Mouse (Mus musculus) lung, adult 2 months (tissue): ENCODE measurements around the gene Cfdp1. TPM values are rescaled to one million over a fixed set of nuclear protein-coding genes. Genes with fewer than 3 reads are reported as not detected.
A peak's percentile ranks its signal among the peaks of the same experiment; 100 is the strongest.

Source experiments
- DNase-seq: peaks from one replicate; pipeline ENCODE4 v3.0.0; 2022
- H3K4me1 ChIP-seq: fragments of 200-500 bp; 2 replicates; pipeline ENCODE4 v1.6.1; 2011; ENCODE audit warnings: low read length; ENCODE audit not compliant: control insufficient read depth, insufficient read depth
- H3K4me3 ChIP-seq: fragments of 200-500 bp; replicated peaks from 2 replicates; pipeline ENCODE3; 2011; ENCODE audit warnings: low read depth, mild to moderate bottlenecking, control low read depth, low read length; ENCODE audit errors: extremely low read depth
- CTCF ChIP-seq: fragments of 200-500 bp; IDR thresholded peaks from 2 replicates; pipeline ENCODE4 v1.5.1; 2011; ENCODE audit warnings: mild to moderate bottlenecking, low read length, control low read depth; ENCODE audit not compliant: insufficient read depth
- POLR2A ChIP-seq: fragments of 200-500 bp; IDR thresholded peaks from 2 replicates; pipeline ENCODE4 v1.6.1; 2011; ENCODE audit warnings: low read depth, mild to moderate bottlenecking, control low read depth, low read length, borderline replicate concordance; ENCODE audit errors: extremely low read depth
- WGBS: fragments of 180-500 bp; shearing (Covaris S2); methylation state at CpG from one replicate; pipeline ENCODE4 v1.1.7; 2018; 5-methylcytosine and 5-hydroxymethylcytosine counted together
- polyA plus RNA-seq: library from polyadenylated mRNA; depleted of rRNA; stranded (reverse); fragments of >200 nt; gene quantifications from 2 replicates; pipeline ENCODE4 v1.2.3, GENCODE M21; 2012

Gene Cfdp1
- polyA plus RNA-seq, 1 experiment: 7.9 TPM

DNA sequence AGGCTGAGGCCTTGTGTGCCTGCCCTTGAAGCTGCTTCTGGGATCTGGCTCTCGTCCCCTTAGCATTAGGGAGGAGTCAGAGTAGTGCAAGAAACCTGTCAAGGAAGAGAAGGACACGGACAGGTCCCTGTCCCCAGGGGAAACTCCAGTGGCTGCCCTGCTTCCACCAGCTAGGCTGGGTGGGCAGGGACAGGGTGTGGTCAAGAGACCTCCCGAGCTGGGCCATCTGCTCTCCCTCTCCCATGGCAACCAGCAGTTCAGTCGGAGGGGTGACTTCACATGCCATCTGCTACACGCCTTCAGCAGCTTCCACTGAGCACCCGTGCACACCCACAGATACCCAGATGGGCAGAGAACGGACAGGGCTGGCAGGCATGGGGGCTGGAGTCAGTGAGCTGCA lies 117.8 kb downstream of the Cfdp1 start:
- Histone ChIP-seq H3K4me1 (peaks cover 70% of the 10 kb centered on the region), H3K4me3 (no peak overlapping the region)
- DNase-seq: no peak
- TF ChIP-seq POLR2A (no peak), CTCF (no peak)
- 38% methylated on average over 7 of the region's 7 CpGs for WGBS

GRCm38 (mm10) chr8:111735791-111736190 lies 118.3 kb downstream of the Cfdp1 start:
- 55% methylated on average over 4 of the region's 4 CpGs for WGBS
- DNase-seq: no peak
- TF ChIP-seq POLR2A: no peak
- no peak for TF ChIP-seq CTCF
- Histone ChIP-seq H3K4me1 (peaks cover 71% of the 10 kb centered on the region), H3K4me3 (no peak overlapping the region)

DNA sequence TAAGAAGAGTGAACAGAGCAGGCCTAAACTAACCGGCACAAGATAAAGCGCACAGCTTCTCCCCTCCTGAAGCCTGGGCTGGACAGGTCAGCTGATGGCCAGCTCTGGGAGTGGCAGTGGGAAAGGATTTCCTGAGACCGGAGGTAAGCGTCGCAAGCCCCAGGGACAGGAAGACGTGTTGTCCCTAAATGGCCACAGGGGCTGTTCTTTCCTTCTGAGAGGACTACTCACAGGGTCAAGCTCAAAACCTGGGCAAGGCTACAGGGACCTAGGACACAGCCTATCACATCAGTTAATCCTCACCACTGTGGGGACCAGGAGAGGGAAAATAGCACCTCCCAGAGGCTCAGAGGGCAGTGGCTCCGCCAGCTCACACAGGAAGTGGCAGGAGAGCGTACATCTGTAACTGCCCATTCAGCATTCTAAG lies 118.7 kb downstream of the Cfdp1 start:
- peak; percentile 46 for DNase-seq
- H3K4me1 ChIP-seq: peaks cover 69% of the 10 kb centered on the region

GRCm38 (mm10) chr8:111734244-111734960 lies 119.7 kb downstream of the Cfdp1 start:
- 29% methylated on average over 6 of the region's 6 CpGs for WGBS
- DNase-seq: peak; percentile 38
- H3K4me3 ChIP-seq: peak overlapping the region; percentile 31
- H3K4me1 ChIP-seq: peaks cover 67% of the 10 kb centered on the region
- TF ChIP-seq CTCF (no peak), POLR2A (no peak)

More for the DNA sequence above, 118.7 kb downstream of the Cfdp1 start:
- no peak overlapping the region for H3K4me3 ChIP-seq
- WGBS: 27% methylated on average over 8 of the region's 8 CpGs
- TF ChIP-seq POLR2A: peak; percentile 71; the same call in 1 of the 2 replicates
- TF ChIP-seq CTCF: peak; percentile 25; the same call in 1 of the 2 replicates

DNA sequence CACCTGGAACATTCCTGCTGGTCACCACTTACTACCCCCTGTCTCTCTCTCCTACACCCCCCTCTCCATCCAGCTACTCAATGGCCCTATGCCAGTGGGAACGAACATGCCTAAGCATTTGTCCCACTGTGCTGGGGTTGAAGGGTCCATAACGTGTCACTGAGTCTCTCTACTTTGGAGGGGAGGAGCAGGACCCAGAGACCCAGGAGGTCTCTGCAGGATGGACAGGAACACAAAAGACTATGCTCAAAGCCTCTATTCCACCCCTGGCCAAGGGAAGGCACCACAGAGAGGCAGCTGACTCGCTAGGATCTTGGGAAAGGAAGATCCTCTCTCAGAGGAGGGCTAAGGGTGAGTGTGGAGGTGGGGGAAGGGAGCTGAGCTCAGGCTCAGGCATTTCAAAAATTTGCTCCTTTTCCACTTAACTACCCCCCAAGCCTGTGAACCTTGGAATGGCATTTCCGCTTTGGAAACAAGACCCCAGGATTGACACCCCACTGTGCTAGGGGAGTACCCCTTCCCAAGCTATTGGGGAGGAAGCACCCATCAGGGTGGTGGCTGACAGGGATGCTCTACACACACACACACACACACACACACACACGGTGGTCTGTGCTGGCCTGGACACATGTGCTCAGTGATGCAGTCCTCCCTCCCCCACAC lies 120.4 kb downstream of the Cfdp1 start:
- Histone ChIP-seq H3K4me3 (no peak overlapping the region), H3K4me1 (peaks cover 67% of the 10 kb centered on the region)
- TF ChIP-seq CTCF (no peak), POLR2A (no peak)
- 10% methylated on average over 5 of the region's 5 CpGs for WGBS
- no peak for DNase-seq

GRCm38 (mm10) chr8:111732406-111733085 lies 121.5 kb downstream of the Cfdp1 start:
- H3K4me3 ChIP-seq: peak overlapping the region; percentile 50
- 11% methylated on average over 10 of the region's 10 CpGs for WGBS
- TF ChIP-seq POLR2A (no peak), CTCF (no peak)
- H3K4me1 ChIP-seq: peaks cover 72% of the 10 kb centered on the region
- peak; percentile 29 for DNase-seq

- Histone ChIP-seq H3K4me1 (peaks cover 75% of the 10 kb centered on the region), H3K4me3 (peak overlapping the region; percentile 78)
- under 1% methylated on average over 32 of the region's 41 CpGs for WGBS
- TF ChIP-seq CTCF: no peak
- peak; percentile 45; the same call in 1 of the 2 replicates for TF ChIP-seq POLR2A
- DNase-seq: peak; percentile 95
Observed at GRCm38 (mm10) chr8:111732004-111732403, 122.1 kb downstream of the Cfdp1 start.

DNA sequence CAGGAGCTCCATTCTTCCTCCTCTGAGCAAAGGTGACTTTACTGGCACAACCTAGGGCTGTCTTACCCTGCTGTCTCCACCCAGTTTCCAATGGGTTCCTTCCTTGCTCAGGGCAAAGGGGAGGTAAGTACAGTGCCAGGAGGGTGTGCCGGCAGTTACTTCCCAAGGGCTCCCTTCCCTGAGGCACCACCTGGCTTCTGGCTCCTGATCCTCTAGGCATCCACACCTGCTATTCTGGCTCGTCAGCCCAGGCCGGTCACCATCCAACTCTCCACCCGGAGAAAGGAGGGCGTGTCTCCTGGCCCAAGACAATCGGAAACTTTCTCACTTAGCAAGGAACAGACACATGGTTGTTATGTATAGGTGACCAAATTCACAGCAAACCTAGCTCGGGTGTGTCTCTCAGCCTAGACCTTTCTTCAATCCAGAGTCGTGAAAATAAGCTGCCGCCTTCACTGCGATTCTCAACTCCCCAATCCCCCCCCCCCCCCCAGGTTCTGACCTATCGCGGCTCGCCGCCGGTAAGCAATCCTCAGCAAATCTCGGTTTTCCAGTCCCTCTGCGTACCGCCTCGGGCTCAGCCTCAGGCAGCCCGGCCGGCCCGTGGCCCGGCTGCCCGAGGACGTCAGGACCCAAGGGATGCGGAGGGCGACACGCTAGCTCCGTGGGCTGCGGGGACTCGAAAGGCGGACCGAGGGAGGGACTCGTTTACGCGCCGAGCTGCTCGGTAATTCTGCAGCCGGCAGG lies 122.7 kb downstream of the Cfdp1 start:
- no peak for DNase-seq
- peaks cover 75% of the 10 kb centered on the region for H3K4me1 ChIP-seq
- H3K4me3 ChIP-seq: peak overlapping the region; percentile 78
- WGBS: under 1% methylated on average over 39 of the region's 39 CpGs
- TF ChIP-seq CTCF: no peak
- no peak for TF ChIP-seq POLR2A

DNA sequence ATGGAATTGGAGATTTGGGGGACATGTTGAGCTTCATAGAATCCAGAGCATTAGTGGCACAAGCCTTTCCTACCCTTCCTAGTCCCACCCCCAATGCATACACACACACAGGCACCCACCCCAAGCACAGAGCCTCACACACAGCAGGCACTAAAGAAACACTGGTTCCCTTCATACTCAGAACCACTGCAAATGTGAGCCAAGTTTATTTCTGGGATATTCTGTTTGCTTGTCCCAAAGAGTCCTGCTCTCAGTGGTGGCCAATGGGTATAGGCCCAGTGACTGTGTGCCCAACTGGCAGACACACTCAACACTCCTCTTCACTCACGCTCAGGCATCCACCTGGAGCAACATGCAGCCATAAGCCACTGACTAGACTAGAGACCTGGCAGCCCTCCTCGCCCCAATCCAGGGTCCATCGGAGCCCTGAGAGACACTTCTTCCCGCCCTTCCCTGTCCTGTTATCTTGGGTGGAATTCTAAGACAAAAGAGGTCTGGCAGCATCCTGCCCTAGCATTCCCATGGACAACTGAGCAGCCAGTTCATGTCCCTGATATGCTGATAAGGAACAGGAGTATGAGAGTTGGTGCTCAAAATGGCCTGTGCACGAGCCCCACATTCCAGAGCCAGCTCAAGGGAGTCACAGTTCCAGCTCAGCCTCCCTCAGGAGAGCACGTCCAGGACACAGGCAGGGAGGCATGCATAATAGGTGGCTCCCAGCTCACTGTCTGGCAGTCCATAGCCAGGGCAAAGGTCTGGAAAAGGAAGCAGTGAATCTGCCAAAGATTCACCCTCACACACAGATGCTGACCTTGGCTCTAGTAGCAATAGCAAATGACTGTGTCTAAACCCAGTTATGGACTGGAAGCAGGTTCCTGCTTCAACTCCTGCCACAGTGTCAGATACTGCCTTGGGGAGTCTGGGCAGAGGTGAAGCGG lies 124.6 kb downstream of the Cfdp1 start:
- Histone ChIP-seq H3K4me1 (peaks cover 66% of the 10 kb centered on the region), H3K4me3 (no peak overlapping the region)
- DNase-seq: no peak
- no peak for TF ChIP-seq POLR2A
- TF ChIP-seq CTCF: no peak
- 38% methylated on average over 7 of the region's 7 CpGs for WGBS
